Mouse (Mus musculus) ES-Bruce4 (cell line): Measurements from ENCODE around the gene Tspan8. TPM values are rescaled to one million over a fixed set of nuclear protein-coding genes. Genes with fewer than 3 reads are reported as not detected.

Source experiments
- H3K27ac ChIP-seq: 2 replicates; pipeline ENCODE4 v1.5.1; 2012; ENCODE audit warnings: low read length, inconsistent platforms; ENCODE audit not compliant: insufficient read depth
- H3K27me3 ChIP-seq: 2 replicates; pipeline ENCODE4 v1.6.1; 2012; ENCODE audit warnings: mild to moderate bottlenecking, low read length, inconsistent platforms; ENCODE audit not compliant: control insufficient read depth, poor library complexity, insufficient read depth, severe bottlenecking
- H3K36me3 ChIP-seq: 2 replicates; pipeline ENCODE4 v1.6.1; 2012; ENCODE audit warnings: inconsistent platforms, mild to moderate bottlenecking, low read length, moderate library complexity; ENCODE audit not compliant: control insufficient read depth, poor library complexity, insufficient read depth, severe bottlenecking
- H3K4me1 ChIP-seq: one replicate; pipeline ENCODE4 v1.8.1; 2011; ENCODE audit warnings: low read length; ENCODE audit not compliant: control insufficient read depth, insufficient read depth
- H3K4me3 ChIP-seq: 2 replicates; pipeline ENCODE4 v1.5.1; 2011; ENCODE audit warnings: low read depth, mild to moderate bottlenecking, low read length
- H3K9ac ChIP-seq: 2 replicates; pipeline ENCODE4 v1.6.1; 2012; ENCODE audit warnings: low read depth, mild to moderate bottlenecking, inconsistent platforms; ENCODE audit not compliant: poor library complexity, severe bottlenecking
- H3K9me3 ChIP-seq: replicated peaks from 2 replicates; pipeline ENCODE4 v1.6.1; 2012; ENCODE audit warnings: mild to moderate bottlenecking, low read length, inconsistent platforms; ENCODE audit not compliant: control insufficient read depth, poor library complexity, insufficient read depth, severe bottlenecking
- CTCF ChIP-seq: IDR thresholded peaks from one replicate; pipeline ENCODE4 v1.8.1; 2011; ENCODE audit warnings: low read depth, low read length
- EP300 ChIP-seq: IDR thresholded peaks from 2 replicates; pipeline ENCODE4 v1.6.1; 2011; ENCODE audit warnings: low read depth, low read length; ENCODE audit not compliant: insufficient read depth
- POLR2A ChIP-seq: IDR thresholded peaks from one replicate; pipeline ENCODE4 v1.8.1; 2011; ENCODE audit warnings: low read length; ENCODE audit not compliant: insufficient read depth
- polyA plus RNA-seq: library from polyadenylated mRNA; stranded (reverse); fragments of >200 nt; gene quantifications from 2 replicates; pipeline ENCODE4 v1.2.4, GENCODE M21; 2011; ENCODE audit warnings: low read depth; ENCODE audit not compliant: missing spikeins, insufficient read depth, insufficient read length

The Tspan8 gene
- polyA plus RNA-seq: 0.58 TPM in 1 of 2 replicates, not detected in the other

GRCm38 (mm10) chr10:115816511-115816910, at the start of gene Tspan8:
Gene Tspan8, plus strand, starts transcription at chr10:115816832.
- no peaks in the 10 kb centered on the region for H3K27me3 ChIP-seq
- no peaks in the 10 kb centered on the region for H3K9me3 ChIP-seq
- no peaks in the 10 kb centered on the region for H3K4me1 ChIP-seq
- no peak within 1 kb of the TSS for H3K9ac ChIP-seq
- H3K36me3 ChIP-seq: no peaks in the 10 kb centered on the region
- no peak within 1 kb of the TSS for H3K4me3 ChIP-seq
- TF ChIP-seq CTCF (no peak), POLR2A (no peak), EP300 (no peak)
- no peak within 1 kb of the TSS for H3K27ac ChIP-seq

GRCm38 (mm10) chr10:115770032-115770431, 46.6 kb upstream of the Tspan8 start:
- no peaks in the 10 kb centered on the region for H3K4me1 ChIP-seq
- no peak overlapping the region for H3K4me3 ChIP-seq
- no peak for TF ChIP-seq EP300
- TF ChIP-seq CTCF: no peak
- no peak for TF ChIP-seq POLR2A
- H3K9ac ChIP-seq: no peak overlapping the region
- no peaks in the 10 kb centered on the region for H3K27me3 ChIP-seq
- H3K36me3 ChIP-seq: no peaks in the 10 kb centered on the region
- H3K9me3 ChIP-seq: no peaks in the 10 kb centered on the region
- no peak overlapping the region for H3K27ac ChIP-seq

GRCm38 (mm10) chr10:115774451-115774850, 42.2 kb upstream of the Tspan8 start:
- H3K9me3 ChIP-seq: no peaks in the 10 kb centered on the region

GRCm38 (mm10) chr10:115775945-115776905, 40.4 kb upstream of the Tspan8 start:
- no peak for TF ChIP-seq POLR2A
- TF ChIP-seq EP300: no peak
- TF ChIP-seq CTCF: no peak
- no peaks in the 10 kb centered on the region for H3K4me1 ChIP-seq
- no peak overlapping the region for H3K27ac ChIP-seq
- H3K36me3 ChIP-seq: no peaks in the 10 kb centered on the region
- H3K9me3 ChIP-seq: no peaks in the 10 kb centered on the region
- no peaks in the 10 kb centered on the region for H3K27me3 ChIP-seq
- no peak overlapping the region for H3K9ac ChIP-seq
- H3K4me3 ChIP-seq: no peak overlapping the region

More at GRCm38 (mm10) chr10:115774451-115774850, 42.2 kb upstream of the Tspan8 start:
- no peaks in the 10 kb centered on the region for H3K27me3 ChIP-seq
- no peaks in the 10 kb centered on the region for H3K4me1 ChIP-seq
- H3K4me3 ChIP-seq: no peak overlapping the region
- no peak overlapping the region for H3K27ac ChIP-seq
- no peaks in the 10 kb centered on the region for H3K36me3 ChIP-seq
- TF ChIP-seq POLR2A: no peak
- no peak for TF ChIP-seq EP300
- TF ChIP-seq CTCF: no peak
- H3K9ac ChIP-seq: no peak overlapping the region

GRCm38 (mm10) chr10:115777366-115777765, 39.3 kb upstream of the Tspan8 start:
- Histone ChIP-seq H3K27me3 (no peaks in the 10 kb centered on the region), H3K9me3 (no peaks in the 10 kb centered on the region), H3K27ac (no peak overlapping the region), H3K9ac (no peak overlapping the region), H3K36me3 (no peaks in the 10 kb centered on the region), H3K4me1 (no peaks in the 10 kb centered on the region), H3K4me3 (no peak overlapping the region)
- TF ChIP-seq EP300: no peak
- TF ChIP-seq CTCF: no peak
- no peak for TF ChIP-seq POLR2A

GRCm38 (mm10) chr10:115778624-115779023, 38.0 kb upstream of the Tspan8 start:
- no peak overlapping the region for H3K4me3 ChIP-seq

More at GRCm38 (mm10) chr10:115778624-115779023, 38.0 kb upstream of the Tspan8 start:
- Histone ChIP-seq H3K27me3 (no peaks in the 10 kb centered on the region), H3K36me3 (no peaks in the 10 kb centered on the region), H3K9ac (no peak overlapping the region), H3K27ac (no peak overlapping the region), H3K4me1 (no peaks in the 10 kb centered on the region), H3K9me3 (no peaks in the 10 kb centered on the region)
- no peak for TF ChIP-seq POLR2A
- TF ChIP-seq CTCF: peak; percentile 79
